Mouse (Mus musculus) brain, embryonic 14.5 days (tissue): ENCODE measurements around the gene Anapc1. TPM values are rescaled to one million over a fixed set of nuclear protein-coding genes. Genes with fewer than 3 reads are reported as not detected.
"Not testable (repeated sequence)": the region's sequence is repeated elsewhere in the genome, so short reads cannot be mapped to it uniquely, and the experiment has no call there.

ENCODE experiments used
- DNase-seq: peaks from one replicate; pipeline ENCODE4 v3.0.0-alpha.2; 2011; ENCODE audit warnings: low read depth
- CTCF ChIP-seq: fragments of 200-500 bp; IDR thresholded peaks from 2 replicates; pipeline ENCODE4 v1.5.1; 2012; ENCODE audit warnings: inconsistent platforms, mild to moderate bottlenecking, moderate library complexity, borderline replicate concordance; ENCODE audit not compliant: insufficient read depth, insufficient read length; ENCODE audit errors: extremely low read depth
- POLR2A ChIP-seq: fragments of 200-500 bp; IDR thresholded peaks from 2 replicates; pipeline ENCODE4 v1.6.1; 2012; ENCODE audit warnings: mild to moderate bottlenecking, inconsistent platforms, borderline replicate concordance; ENCODE audit not compliant: poor library complexity, insufficient read depth, insufficient read length, severe bottlenecking; ENCODE audit errors: extremely low read depth
- polyA plus RNA-seq: library from polyadenylated mRNA; depleted of rRNA; stranded (reverse); fragments of >200 nt; gene quantifications from 2 replicates; pipeline ENCODE4 v1.2.3, GENCODE M21; 2012

The Anapc1 gene
- polyA plus RNA-seq, 1 experiment = 63.7 TPM

DNA sequence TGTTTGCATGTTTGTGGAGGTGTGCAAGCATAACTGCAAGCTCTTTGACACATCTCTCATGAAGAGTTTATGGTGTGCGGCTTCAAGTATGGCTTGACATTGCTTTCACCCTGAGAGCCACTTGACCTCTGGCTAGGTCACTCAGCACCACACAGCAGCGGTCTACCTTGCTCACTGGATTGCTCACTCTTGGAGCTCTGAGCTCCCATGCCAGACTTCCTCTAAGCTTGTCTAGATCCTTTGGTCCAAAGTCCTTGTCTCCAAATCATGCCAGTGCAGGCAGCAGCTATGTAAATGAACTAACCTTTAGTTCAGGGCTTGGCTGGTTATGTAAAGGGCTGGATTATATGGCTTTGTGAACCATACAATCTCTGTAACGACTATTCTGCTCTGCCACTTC, 9.2 kb upstream of the Anapc1 start:
- no peak for TF ChIP-seq CTCF
- TF ChIP-seq POLR2A = no peak
- no peak for DNase-seq

DNA sequence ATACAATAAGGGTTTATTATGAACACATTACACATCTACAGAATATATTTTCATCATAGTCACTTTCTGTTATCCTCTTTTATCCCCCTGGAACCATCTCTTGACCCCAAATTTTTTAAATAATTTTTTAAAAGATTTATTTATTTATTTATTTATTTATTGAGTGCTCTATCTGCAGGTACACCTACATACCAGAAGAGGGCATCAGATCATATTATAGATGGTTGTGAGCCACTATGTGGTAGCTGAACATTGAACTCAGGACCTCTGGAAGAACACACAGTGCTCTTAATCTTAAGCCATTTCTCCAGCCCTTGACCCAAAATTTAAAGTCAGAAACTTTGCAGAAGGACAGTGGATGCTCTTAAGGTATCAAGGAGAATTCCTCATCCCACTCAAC, 7.4 kb upstream of the Anapc1 start:
- no peak for DNase-seq
- TF ChIP-seq POLR2A (no peak), CTCF (no peak)

DNA sequence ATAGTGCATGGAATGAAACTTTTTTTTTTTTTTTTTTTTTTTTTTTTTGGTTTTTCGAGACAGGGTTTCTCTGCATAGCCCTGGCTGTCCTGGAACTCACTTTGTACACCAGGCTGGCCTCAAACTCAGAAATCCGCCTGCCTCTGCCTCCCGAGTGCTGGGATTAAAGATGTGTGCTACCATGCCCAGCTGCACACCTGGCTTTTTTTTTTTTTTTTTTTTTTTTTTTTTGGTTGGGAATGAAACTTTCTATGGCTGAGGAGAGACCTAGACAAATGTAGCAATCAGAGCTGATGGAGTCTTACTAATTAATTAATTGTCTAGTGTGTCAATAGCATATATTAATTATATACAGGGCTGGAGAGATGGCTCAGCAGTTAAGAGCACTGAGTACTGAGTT, 6.6 kb upstream of the Anapc1 start:
- DNase-seq = not testable (repeated sequence)

DNA sequence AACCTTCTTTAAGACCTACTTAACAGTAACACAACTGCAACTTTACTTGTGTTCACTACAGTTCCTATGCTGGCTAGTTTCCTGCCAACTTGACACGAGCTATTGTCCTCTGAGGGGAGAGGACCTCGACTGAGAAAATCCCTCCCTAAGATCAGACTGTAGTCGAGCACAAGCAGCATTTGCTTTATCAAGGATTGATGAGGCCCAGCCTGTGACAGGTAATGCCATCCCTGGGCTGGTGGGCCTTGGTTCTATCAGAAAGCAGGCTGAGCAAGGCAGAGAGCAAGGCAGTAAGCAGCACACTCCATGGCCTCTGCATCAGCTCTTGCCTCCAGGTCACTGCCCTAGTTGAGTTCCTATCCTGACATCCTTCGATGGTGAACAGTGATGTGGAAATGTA, 6.0 kb upstream of the Anapc1 start:
- no peak for DNase-seq
- TF ChIP-seq CTCF = no peak
- TF ChIP-seq POLR2A = no peak

DNA sequence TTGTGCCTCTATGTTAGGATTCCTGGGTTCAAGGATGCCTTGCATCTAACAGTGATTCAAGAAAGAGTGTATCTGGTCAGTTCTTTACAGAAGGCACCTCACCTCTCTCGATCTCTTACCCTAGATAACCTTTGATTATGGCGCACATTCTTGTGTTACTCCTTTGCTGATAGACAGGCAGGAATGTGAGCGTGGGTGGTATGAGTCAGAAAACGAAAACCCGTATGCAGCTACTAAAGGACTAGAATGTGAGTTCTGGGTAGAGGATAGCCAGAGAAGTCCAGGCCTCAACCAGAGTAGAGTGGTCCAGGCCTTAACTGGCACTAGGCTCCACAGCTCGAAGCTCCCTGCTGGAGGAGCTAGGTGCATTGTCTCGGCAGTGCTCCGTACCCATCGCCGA, 5.6 kb upstream of the Anapc1 start:
- DNase-seq = no peak
- TF ChIP-seq CTCF = no peak

DNA sequence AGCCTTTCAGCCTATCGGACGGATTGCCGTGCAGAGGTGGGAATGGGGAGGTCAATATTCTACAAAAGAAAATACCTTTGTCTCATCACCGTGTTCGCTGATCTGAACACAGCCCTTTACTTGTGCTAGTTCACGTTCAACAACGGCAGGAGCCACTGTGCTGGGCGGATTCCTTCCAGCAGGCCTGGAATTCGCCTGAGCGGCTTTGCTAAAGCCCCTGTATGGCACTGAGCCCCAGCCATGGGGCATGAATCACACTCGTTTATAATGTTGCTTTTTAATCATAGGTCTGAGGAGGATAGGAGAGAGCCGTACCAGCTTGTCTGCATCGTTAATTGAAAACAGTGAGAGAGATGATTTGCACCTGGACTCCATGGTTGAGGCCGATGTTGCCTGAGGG, 5.1 kb upstream of the Anapc1 start:
- no peak for TF ChIP-seq CTCF
- TF ChIP-seq POLR2A = no peak
- DNase-seq = no peak

DNA sequence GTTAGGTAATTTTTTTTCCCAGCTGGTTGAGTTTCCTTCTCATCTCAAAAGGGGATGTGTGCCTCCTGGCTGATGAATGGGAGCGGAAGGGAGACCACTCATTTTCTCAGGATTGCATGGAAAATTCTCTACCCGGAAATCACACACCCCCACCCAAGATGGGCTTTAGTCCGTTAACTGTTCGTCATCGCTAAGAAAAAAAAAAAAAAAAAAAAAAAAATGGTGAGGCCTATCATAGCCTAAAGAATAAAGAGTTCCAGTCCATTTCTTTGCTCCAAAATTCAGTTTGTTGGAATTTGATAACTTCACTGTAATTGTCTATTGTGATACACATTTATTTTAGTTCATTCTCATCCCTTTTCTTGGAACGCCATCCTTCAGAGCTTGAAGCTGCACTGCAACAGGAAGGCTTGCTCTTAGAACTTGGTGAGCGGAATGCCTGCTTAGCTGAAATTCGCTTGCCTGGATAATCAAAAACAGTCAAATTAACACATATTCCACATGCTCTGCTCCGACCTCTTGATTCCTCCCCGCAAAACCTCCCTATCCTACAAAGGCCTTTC, 448 bp upstream of the Anapc1 start:
- TF ChIP-seq POLR2A (no peak), CTCF (no peak)
- DNase-seq = no peak

DNA sequence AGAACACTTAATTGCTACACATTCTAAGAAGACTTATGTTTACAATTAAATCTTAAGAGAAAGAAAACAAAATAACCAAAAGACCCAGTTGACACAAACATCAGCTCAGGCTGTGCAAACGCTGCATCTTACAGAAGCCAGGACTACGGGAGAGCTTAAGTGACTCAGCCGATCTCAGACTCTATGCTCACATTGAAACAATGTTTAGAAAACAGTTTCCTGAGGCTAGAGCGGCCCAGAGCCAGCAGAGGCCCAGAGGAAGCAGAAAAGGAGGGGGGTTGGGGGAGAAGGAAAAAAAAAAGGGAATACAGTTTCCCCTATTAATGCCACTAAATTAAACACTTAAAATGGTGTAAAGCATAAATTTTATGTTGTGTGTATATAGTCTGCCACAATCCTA, 6.5 kb downstream of the Anapc1 start:
- TF ChIP-seq POLR2A (no peak), CTCF (no peak)
- DNase-seq = no peak

DNA sequence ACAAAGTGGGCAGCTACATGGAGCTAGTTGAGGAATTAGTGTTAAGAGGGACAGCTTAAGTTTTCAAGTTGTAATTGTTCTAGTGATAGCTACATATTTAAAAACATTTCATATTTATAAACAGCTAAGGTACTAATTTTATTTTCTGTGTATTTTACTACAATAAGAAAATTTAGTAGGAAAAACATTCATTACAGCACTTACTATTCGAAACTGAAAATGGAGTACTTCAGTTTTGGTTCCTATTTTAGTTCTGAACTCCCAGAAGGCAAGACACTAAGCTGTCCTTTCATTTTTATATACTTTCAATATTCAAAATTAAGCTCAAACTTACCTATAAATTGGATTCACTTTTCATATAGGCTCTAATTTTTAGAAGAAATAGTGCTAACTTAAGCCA, 66.6 kb downstream of the Anapc1 start:
- no peak for DNase-seq
- TF ChIP-seq POLR2A (no peak), CTCF (no peak)

DNA sequence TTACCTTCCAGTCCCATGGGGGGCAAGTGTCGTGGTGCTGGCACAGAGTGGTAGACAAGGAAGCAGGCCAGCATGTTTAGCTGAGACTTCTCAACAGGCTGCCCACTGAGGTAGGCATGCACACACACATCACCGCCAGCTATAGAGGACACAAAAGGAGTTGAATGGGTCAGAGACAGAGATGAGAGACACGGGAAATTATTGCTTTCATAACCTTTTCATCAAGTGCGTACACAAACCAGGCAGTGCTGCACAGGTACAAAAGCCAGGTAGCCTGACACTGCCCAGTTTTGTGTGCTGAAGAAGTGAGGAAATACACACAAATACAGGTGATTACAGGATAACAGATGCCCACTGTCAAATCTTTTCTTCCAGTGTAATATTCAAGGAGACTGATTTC, 71.8 kb downstream of the Anapc1 start:
- no peak for TF ChIP-seq POLR2A
- no peak for TF ChIP-seq CTCF
- no peak for DNase-seq

DNA sequence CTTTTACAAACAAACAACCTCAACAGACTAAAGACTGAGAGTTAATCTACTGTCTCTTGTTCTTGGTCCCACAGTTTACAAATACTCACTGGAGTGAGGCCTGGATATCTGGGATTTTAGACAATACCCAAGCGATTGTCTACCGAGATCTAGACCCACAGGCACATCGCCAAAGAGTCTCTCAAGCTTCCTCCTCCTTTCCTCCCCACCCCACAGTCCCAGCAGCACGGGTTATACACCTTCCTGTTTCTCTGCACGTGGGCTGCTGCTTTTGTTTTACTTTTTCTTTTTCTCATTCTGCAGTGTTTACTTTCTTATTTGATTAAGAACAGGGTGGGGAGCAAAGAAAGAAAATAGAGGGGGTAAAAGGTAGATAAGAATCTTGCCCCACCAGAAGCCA, 73.8 kb downstream of the Anapc1 start:
- TF ChIP-seq POLR2A (no peak), CTCF (no peak)
- DNase-seq = no peak

DNA sequence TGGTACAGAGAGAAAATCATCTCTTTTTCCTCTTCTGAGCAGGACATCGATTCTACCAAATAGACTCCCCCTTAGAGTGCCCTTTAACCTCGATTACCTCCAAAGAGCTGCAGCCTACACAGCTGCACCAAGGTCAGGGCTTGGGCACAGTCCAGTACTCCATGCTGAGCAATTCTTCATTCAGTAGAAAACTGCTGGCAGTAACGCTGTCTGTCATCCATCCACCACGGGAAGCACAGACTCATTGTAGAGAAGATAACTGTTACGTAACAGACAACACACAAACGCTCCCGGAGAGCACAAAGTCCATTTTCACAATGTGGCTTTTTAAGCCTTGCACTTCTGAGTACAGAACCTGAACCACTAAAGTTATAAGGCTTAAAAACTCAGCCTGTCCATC, 74.9 kb downstream of the Anapc1 start:
- no peak for DNase-seq
- no peak for TF ChIP-seq CTCF

DNA sequence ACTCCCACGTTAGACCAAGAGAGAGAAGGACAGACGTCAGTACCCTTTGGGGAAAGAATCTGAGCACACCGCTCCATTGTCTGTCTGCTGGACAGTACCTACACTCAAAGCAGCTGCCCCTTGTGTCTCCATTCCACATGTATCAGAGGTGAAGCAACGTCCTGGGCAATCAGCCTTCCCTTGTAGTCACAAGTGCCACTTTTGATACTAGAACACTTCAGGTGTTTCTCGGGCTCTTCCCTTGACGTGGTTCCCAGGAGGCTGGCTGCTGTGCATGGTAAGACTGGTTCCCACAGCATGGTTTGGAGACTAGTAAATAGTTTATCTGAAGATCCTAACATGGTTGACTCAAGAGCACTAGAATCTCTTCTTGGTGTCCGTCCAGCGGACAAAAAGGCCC, 76.0 kb downstream of the Anapc1 start:
- DNase-seq = no peak
- no peak for TF ChIP-seq POLR2A
- no peak for TF ChIP-seq CTCF
